Mouse (Mus musculus): Measurements from ENCODE around the gene Gpr65. TPM values are rescaled to one million over a fixed set of nuclear protein-coding genes. Genes with fewer than 3 reads are reported as not detected.
"Not testable (repeated sequence)": the region's sequence is repeated elsewhere in the genome, so short reads cannot be mapped to it uniquely, and the experiment has no call there.

Gpr65 gene
- total RNA-seq, 2 experiments from 2014 or later: 1.9 to 2.4 TPM

- peak in 1 of 2 experiments; percentile 24 for DNase-seq (ENCODE audit: low spot score in 2 of 2)
Observed at GRCm38 (mm10) chr12:98282776-98283486, 14.5 kb downstream of the Gpr65 start.

GRCm38 (mm10) chr12:98283487-98283860 is 15.0 kb downstream of the Gpr65 start:
- DNase-seq (ENCODE audit: low spot score in 2 of 2): no peak

DNA sequence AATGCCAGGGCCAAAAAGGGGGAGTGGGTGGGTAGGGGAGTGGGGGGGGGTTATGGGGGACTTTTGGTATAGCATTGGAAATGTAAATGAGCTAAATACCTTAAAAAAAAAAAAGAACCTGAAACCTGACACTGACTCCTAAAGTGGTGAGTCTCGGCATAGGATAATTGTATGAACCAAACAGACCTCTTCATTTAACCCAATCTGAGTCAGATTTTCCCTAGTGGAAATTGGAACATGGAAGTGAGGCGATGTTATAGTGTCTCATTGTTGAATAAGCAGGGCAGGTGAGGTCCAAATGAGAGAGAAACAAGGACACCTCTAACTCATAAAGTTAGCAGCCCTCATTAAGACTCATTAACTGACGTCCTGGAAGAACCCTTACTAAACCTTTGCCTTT is 16.0 kb downstream of the Gpr65 start:
- DNase-seq (ENCODE audit: low spot score in 2 of 2): no peak

GRCm38 (mm10) chr12:98290475-98290874 is 22.0 kb downstream of the Gpr65 start:
- DNase-seq (ENCODE audit: low spot score in 2 of 2): no peak

DNA sequence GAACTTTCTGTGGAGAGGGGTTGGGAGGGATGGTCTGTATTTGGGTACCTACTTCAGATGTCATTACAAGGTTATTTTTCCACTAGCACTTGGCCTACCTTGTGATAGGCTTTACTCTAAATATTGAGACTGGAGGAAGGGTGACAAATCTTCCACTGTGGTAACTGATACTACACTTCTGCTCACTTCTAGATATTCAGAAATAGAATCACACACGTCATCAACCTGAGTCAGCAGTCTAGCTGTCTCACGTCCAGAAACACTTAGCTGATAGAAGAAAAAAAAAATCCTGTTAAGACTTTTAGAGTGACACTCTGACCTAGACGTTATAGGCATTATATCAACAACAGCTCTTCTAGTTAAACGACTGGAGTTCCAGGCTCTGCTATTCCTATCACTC is 23.8 kb downstream of the Gpr65 start:
- no peak for DNase-seq (ENCODE audit: low spot score in 2 of 2)

- DNase-seq (ENCODE audit: low spot score in 2 of 2): no peak
Observed at GRCm38 (mm10) chr12:98294241-98294640, 25.8 kb downstream of the Gpr65 start.

DNA sequence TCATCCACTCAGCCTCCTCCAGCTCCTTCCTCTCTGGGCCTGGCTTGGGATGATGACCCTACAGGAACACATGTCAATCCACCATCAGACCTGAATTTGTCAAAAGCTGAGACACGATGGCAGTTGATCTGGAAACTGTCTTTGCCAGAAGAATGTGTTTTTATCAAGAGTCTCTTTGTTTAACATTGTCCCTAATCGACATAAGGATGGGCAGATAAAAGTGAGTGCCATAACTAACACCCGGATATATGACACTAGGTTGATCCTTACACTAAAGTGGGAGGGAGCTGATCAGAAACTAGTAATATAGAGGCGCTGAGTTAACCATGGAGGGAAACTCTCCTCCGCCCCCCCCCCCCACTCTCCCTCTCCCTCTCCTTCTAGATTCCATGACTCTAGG is 33.5 kb downstream of the Gpr65 start:
- DNase-seq (ENCODE audit: low spot score in 2 of 2): no peak

GRCm38 (mm10) chr12:98303013-98303412 is 34.6 kb downstream of the Gpr65 start:
- no peak for DNase-seq (ENCODE audit: low spot score in 2 of 2)

GRCm38 (mm10) chr12:98307179-98307915 is 38.9 kb downstream of the Gpr65 start:
- DNase-seq (ENCODE audit: low spot score in 2 of 2): no peak

DNA sequence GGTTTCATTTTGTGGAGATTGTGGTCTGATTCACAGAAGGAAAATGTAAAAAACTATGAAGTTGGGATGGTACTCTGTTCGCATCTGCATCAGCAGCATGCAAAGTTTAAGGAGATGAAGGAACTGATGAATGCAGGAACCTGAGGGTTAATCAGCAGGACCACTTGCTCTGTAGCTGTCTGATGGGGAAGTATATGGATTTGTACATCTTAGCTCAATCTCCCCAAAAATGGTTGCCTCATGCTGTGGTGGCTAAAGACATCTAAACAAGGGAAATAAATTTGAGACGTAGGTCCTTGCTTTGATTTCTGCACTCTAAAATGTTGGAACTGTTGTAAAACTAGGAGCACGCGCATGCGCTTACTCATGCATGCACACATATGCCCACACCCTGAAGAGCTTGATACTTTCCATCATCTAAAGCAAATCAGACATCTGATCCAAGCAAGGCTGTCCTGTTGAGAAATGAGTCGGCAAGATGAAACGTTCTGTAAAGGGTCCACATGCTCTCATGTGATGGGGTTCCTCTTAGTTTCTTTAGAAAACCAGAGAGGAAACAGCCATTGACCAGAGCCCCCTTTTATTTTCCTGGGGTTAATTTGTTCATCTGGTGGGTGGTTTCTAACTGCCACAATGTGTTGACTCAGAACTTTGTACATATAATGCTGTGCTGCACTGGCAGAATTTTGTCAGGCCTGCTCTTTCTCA is 43.1 kb downstream of the Gpr65 start:
- no peak for DNase-seq (ENCODE audit: low spot score in 2 of 2)

DNA sequence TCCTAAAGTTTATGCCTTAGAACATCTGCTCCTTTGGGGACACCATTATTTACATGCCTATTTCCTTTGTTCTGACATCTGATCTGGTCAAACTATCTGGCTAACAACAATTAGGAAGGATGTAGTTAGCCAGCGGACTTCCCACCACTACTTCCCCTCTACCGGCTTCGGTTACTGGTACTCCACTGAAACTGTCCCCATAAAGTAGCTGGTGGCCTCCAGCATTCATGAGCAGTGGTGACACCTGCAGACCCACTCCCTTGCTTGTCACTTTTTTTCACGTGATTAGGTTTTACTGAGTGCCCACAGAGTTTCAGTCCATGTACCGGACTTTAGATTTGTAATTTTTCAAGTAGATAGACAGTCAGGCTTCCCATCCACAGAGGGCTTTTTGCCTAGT is 47.5 kb downstream of the Gpr65 start:
- DNase-seq (ENCODE audit: low spot score in 2 of 2): no peak

GRCm38 (mm10) chr12:98317718-98318340 is 49.4 kb downstream of the Gpr65 start:
- DNase-seq (ENCODE audit: low spot score in 2 of 2): no peak

- DNase-seq (ENCODE audit: low spot score in 2 of 2): no peak
Observed at GRCm38 (mm10) chr12:98322426-98322825, 54.0 kb downstream of the Gpr65 start.

GRCm38 (mm10) chr12:98324170-98324569 is 55.7 kb downstream of the Gpr65 start:
- not testable (repeated sequence) for DNase-seq (ENCODE audit: low spot score in 2 of 2)

Other genes with a start within 250 kb of the Gpr65 start
- gene Galc, start 9.2 kb upstream of the Gpr65 start, total RNA-seq (2021): 10 to 100 TPM; 13.4 to 15.9 TPM